Mouse (Mus musculus): ENCODE measurements at regions not wholly inside any gene's neighbourhood (a gene's known extent, or its start where the extent isn't known, plus 50 kb on each side); places are given as distances from the start of the nearest gene placed in this dataset.

- TF ChIP-seq CTCF (IDR thresholded peaks at IDR 0.05; ENCODE audit: low read depth), result no peak
- no peak for TF ChIP-seq EP300 (optimal IDR thresholded peaks at IDR 0.05)
These were observed 59.9 kb upstream of the Ppp3ca start for GRCm38 (mm10) chr3:136609855-136610555.

Data from stomach, postnatal 0 days (tissue).